Mouse (Mus musculus) small intestine, adult 2 months (tissue): ENCODE measurements around the gene Btg4. TPM values are rescaled to one million over a fixed set of nuclear protein-coding genes. Genes with fewer than 3 reads are reported as not detected.

Source experiments
- H3K27ac ChIP-seq: fragments of 200-500 bp; 2 replicates; pipeline ENCODE4 v1.5.1; 2012; ENCODE audit warnings: low read depth, low read length, control low read depth, inconsistent platforms; ENCODE audit not compliant: insufficient read depth
- H3K27me3 ChIP-seq: fragments of 200-500 bp; 2 replicates; pipeline ENCODE4 v1.6.1; 2012; ENCODE audit warnings: mild to moderate bottlenecking, moderate library complexity, low read length, inconsistent platforms; ENCODE audit not compliant: control insufficient read depth, insufficient read depth
- H3K36me3 ChIP-seq: fragments of 200-500 bp; 2 replicates; pipeline ENCODE4 v1.6.1; 2012; ENCODE audit warnings: mild to moderate bottlenecking, low read length, control low read depth, inconsistent platforms; ENCODE audit not compliant: control insufficient read depth, insufficient read depth
- H3K4me1 ChIP-seq: fragments of 200-500 bp; 2 replicates; pipeline ENCODE4 v1.6.1; 2012; ENCODE audit warnings: low read length, inconsistent platforms, mixed read lengths; ENCODE audit not compliant: control insufficient read depth, insufficient read depth, insufficient read length
- H3K4me3 ChIP-seq: fragments of 200-500 bp; 2 replicates; pipeline ENCODE4 v1.5.1; 2012; ENCODE audit warnings: low read depth, mild to moderate bottlenecking, control low read depth, inconsistent platforms, low read length, moderate library complexity
- CTCF ChIP-seq: fragments of 200-500 bp; IDR thresholded peaks from 2 replicates; pipeline ENCODE4 v1.5.1; 2012; ENCODE audit warnings: low read depth, mild to moderate bottlenecking, control low read depth, inconsistent platforms, low read length, moderate library complexity, mixed read lengths; ENCODE audit not compliant: insufficient replicate concordance, insufficient read length; ENCODE audit errors: extremely low read depth
- POLR2A ChIP-seq: fragments of 200-500 bp; IDR thresholded peaks from 2 replicates; pipeline ENCODE4 v1.6.1; 2012; ENCODE audit warnings: low read depth, mild to moderate bottlenecking, control low read depth, inconsistent platforms, low read length, moderate library complexity
- WGBS: fragments of 180-500 bp; shearing (Covaris S2); methylation state at CpG from one replicate; pipeline ENCODE4 v1.1.7; 2018; 5-methylcytosine and 5-hydroxymethylcytosine counted together
- polyA plus RNA-seq: library from polyadenylated mRNA; depleted of rRNA; stranded (reverse); fragments of >200 nt; gene quantifications from 2 replicates; pipeline ENCODE4 v1.2.3, GENCODE M21; 2012

Btg4 gene
- polyA plus RNA-seq, 1 experiment, result not detected

DNA sequence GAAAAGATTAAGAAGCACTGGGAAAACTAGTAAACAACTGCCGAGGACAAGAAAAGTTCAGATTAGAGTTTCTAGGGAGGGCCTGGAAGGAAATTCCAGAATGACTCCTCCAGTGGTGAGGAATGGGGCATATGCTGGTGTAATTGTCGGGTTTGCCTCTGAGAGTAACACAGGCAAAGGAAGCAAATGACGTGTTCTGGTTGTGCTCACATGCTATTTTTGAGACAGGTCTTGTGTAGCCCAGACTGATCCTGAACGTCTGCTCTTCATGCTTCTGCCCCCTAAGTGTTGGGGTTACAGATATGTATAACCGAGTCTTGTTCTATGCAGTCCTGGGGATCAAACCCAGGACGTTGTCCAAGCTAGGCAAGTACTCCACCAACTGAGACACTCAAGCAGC, 29.1 kb upstream of the Btg4 start:
- WGBS, result 67% methylated on average over 6 of the region's 6 CpGs
- TF ChIP-seq CTCF (no peak), POLR2A (no peak)

DNA sequence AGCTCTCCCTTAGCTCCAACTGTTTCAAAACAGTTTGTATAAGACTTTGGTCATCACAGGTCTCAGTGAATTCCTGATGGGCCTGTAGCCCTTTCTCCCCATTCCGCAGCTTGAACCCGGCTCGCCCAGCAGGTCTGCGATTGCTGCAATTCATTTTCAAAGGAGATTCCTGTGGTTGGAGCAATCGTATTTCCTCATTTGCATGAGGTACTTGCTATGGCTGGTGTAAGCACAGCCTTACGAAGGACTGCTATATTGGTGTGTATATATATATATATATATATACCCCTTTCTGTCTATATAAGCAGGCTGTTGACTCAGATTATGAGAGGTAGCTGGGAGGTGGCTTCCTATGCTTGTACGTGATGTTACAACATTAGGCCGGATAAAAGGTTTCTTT, 28.4 kb upstream of the Btg4 start:
- 0 out of 2 replicates have a peak overlapping the region, but pooled peaks have one; percentile 30 for H3K27ac ChIP-seq
- H3K4me3 ChIP-seq, result no peak overlapping the region
- no peaks in the 10 kb centered on the region for H3K36me3 ChIP-seq
- TF ChIP-seq POLR2A (no peak), CTCF (no peak)
- WGBS, result 67% methylated on average over 8 of the region's 8 CpGs
- H3K27me3 ChIP-seq, result no peaks in the 10 kb centered on the region
- no peaks in the 10 kb centered on the region for H3K4me1 ChIP-seq

More for the DNA sequence above, 29.1 kb upstream of the Btg4 start:
- H3K27me3 ChIP-seq, result no peaks in the 10 kb centered on the region
- H3K36me3 ChIP-seq, result no peaks in the 10 kb centered on the region
- H3K4me3 ChIP-seq, result no peak overlapping the region
- no peaks in the 10 kb centered on the region for H3K4me1 ChIP-seq
- H3K27ac ChIP-seq, result 0 out of 2 replicates have a peak overlapping the region, but pooled peaks have one; percentile 31

DNA sequence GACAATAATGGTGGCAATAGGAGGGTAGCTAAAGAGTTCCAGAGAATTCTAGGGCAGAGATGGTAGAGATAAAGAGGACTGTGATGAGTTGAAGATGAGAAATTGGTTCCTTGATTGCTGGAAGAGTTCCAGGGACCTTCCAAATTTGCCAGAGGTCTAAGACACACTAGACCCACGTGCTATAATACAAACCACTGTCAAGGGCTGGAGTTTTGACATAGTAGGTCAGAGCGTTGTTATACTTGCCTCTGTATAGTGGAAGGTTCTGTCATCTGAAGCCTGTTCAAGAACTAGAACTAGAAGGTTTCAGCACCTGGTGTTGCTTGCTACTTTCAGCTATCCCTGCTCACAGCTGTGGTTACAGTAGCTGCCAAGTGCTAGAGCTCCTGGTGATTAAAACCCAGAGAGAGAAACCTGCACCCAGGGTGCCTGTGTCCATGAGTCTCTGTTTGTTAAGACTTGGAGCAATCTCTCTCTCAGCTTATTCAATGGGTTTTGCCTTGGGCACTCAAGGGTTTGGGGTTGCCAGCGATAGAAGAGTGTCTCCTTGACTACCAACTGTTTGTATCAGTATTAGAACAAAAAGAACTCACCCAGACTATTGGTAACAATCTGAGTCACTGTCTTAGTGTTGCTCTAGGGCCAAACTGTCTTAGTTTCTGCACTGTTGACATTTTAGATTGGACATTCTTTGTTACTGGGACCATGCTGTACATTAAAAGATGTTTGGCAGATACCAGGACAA, 27.7 kb upstream of the Btg4 start:
- no peaks in the 10 kb centered on the region for H3K4me1 ChIP-seq
- TF ChIP-seq CTCF (no peak), POLR2A (no peak)
- WGBS, result 77% methylated on average over 3 of the region's 3 CpGs
- 0 out of 2 replicates have a peak overlapping the region, but pooled peaks have one; percentile 30 for H3K27ac ChIP-seq
- H3K4me3 ChIP-seq, result no peak overlapping the region
- H3K27me3 ChIP-seq, result no peaks in the 10 kb centered on the region
- no peaks in the 10 kb centered on the region for H3K36me3 ChIP-seq

DNA sequence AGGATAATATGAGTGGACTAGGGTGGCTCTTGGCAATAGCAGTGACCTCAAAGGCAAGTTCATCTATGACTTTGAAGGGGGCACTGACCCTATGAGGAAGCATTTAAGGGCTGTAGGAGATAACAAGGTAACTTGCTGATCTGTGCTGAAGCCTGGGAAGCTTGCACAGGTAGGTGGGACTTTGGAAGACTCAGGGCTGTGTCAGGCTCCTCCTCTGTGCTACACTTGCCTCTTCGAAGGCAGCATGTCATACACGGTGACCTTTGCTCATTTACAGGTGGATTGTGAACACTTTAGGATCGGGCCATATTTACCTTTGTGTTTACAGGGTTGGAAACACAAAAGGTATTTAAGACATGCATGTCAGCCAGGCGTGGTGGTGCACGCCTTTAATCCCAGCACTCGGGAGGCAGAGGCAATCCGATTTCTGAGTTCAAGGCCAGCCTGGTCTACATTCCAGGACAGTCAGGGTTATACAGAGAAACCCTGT, 19.2 kb upstream of the Btg4 start:
- TF ChIP-seq CTCF (no peak), POLR2A (no peak)
- H3K36me3 ChIP-seq, result no peaks in the 10 kb centered on the region
- H3K27me3 ChIP-seq, result no peaks in the 10 kb centered on the region
- 0 out of 2 replicates have a peak, but pooled peaks cover 2% of the 10 kb centered on the region for H3K4me1 ChIP-seq
- no peak overlapping the region for H3K27ac ChIP-seq
- H3K4me3 ChIP-seq, result no peak overlapping the region
- 39% methylated on average over 7 of the region's 7 CpGs for WGBS

DNA sequence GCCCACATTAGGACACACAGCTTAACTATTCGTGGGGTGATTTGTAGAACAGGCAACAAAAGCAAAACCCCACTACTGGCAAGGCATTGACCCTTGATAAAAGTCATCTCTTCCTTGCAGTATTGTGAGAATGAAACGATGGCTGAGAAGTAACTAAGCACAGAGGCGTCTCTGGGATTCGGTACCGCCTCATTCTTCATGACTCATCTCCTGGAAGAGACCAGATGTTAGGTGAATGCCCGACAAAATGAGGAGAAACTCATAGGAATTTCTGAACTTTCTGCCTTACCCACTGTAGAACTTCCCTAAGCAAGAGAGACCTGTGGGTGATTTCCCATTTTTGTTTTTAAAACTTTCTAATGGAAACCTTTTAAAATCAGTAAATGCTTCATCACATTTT, 18.6 kb upstream of the Btg4 start:
- H3K36me3 ChIP-seq, result no peaks in the 10 kb centered on the region
- H3K4me1 ChIP-seq, result 0 out of 2 replicates have a peak, but pooled peaks cover 2% of the 10 kb centered on the region
- 70% methylated on average over 6 of the region's 6 CpGs for whole genome bisulfite sequencing
- no peak overlapping the region for H3K27ac ChIP-seq
- TF ChIP-seq POLR2A, result no peak
- TF ChIP-seq CTCF, result no peak
- no peak overlapping the region for H3K4me3 ChIP-seq
- H3K27me3 ChIP-seq, result no peaks in the 10 kb centered on the region

DNA sequence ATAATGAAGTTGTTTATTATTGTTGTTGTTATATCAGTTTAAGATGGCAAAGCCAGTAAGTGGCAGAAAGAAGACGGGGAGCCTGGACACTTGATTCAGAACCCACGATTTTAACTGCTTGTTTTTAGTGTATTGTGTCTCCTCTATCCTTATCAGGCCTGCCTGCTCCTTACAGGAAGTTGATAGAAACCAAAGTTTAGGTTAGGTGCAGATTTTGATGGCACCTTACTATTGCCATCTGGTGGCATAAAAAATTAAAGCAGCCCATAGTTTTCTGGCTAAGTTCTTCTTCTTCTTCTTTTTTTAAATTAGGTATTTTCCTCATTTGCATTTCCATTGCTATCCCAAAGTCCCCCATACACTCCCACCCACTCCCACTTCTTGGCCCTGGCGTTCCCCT, 8.5 kb upstream of the Btg4 start:
- TF ChIP-seq POLR2A (no peak), CTCF (no peak)
- Histone ChIP-seq H3K27ac (no peak overlapping the region), H3K4me3 (no peak overlapping the region), H3K36me3 (no peaks in the 10 kb centered on the region), H3K4me1 (no peaks in the 10 kb centered on the region), H3K27me3 (no peaks in the 10 kb centered on the region)
- 55% methylated on average over 3 of the region's 3 CpGs for WGBS

DNA sequence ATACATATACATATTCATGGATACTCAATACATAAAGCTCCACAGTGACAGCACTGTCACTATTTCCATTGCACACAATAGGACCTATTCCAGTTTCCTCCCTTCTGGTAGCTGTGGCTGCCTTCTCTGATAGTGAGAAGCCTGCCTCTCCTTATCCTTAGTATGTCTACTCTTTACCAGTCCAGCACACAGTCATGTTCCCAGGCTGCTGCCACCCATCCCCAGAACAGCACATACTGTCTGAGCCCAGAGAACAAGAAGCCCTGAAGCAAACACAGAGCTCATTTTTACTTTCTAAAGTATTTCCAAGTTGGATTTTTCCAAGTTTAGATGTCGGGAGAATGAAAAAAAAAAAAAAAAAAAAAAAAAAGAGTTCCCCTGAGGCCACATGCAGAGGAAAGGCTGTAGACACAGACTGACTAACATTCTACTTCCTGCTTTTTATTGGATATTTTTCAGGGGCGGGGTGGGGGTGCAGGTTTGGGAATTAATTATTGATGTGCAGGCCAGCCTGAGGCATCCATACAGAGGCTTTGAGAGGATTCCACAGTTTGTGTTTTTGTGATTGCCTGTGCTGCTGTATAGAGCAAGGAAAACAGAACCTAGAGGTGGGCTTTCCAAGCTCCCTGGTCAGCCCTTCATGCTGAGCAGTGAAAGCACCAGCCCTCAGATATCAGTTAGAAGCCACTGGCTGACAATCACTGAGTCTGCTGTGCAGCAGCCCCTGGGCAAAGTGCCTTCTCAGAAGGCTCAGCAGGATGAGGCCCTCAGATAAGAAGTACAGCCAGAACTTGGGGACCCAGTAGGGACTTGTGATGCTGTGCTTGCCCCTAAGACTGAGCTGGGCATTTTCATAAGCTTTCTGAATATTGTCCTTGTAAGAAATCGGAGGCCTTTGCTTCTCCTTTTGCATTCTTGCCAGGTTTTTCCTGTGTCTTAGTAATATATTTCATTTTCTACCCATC, 4.1 kb upstream of the Btg4 start:
- H3K4me1 ChIP-seq, result no peaks in the 10 kb centered on the region
- H3K27me3 ChIP-seq, result no peaks in the 10 kb centered on the region
- WGBS, result 53% methylated on average over 3 of the region's 3 CpGs
- H3K27ac ChIP-seq, result no peak overlapping the region
- TF ChIP-seq POLR2A, result no peak
- TF ChIP-seq CTCF, result no peak
- H3K4me3 ChIP-seq, result no peak overlapping the region
- no peaks in the 10 kb centered on the region for H3K36me3 ChIP-seq
